Mouse (Mus musculus): Measurements from ENCODE around the gene Ndufa8. TPM values are rescaled to one million over a fixed set of nuclear protein-coding genes. Genes with fewer than 3 reads are reported as not detected.
A peak's percentile ranks its signal among the peaks of the same experiment; 100 is the strongest.

Gene Ndufa8
- total RNA-seq, 1 experiment from 2014 or later, result 189 TPM

- DNase-seq, result no peak
Observed at GRCm38 (mm10) chr2:36048164-36048563, 1.0 kb downstream of the Ndufa8 start.

GRCm38 (mm10) chr2:36040872-36041271 lies 8.3 kb downstream of the Ndufa8 start:
- DNase-seq, result no peak

GRCm38 (mm10) chr2:36039297-36039985 lies 9.8 kb downstream of the Ndufa8 start:
- DNase-seq, result no peak

GRCm38 (mm10) chr2:36035413-36036081 lies 13.7 kb downstream of the Ndufa8 start:
- DNase-seq, result no peak

- DNase-seq, result no peak
Observed at GRCm38 (mm10) chr2:36034898-36035297, 14.3 kb downstream of the Ndufa8 start.

GRCm38 (mm10) chr2:36033966-36034365 lies 15.2 kb downstream of the Ndufa8 start:
- no peak for DNase-seq

- no peak for DNase-seq
Observed at GRCm38 (mm10) chr2:36032884-36033283, 16.3 kb downstream of the Ndufa8 start.

GRCm38 (mm10) chr2:36023291-36023690 lies 25.9 kb downstream of the Ndufa8 start:
- peak; percentile 55 for DNase-seq

GRCm38 (mm10) chr2:36021385-36022159 lies 27.6 kb downstream of the Ndufa8 start:
- peak; percentile 81 for DNase-seq

- peak; percentile 46 for DNase-seq
Observed at GRCm38 (mm10) chr2:36013010-36013409, 36.2 kb downstream of the Ndufa8 start.

GRCm38 (mm10) chr2:36011331-36011825 lies 37.8 kb downstream of the Ndufa8 start:
- DNase-seq, result no peak

GRCm38 (mm10) chr2:36010579-36010978 lies 38.6 kb downstream of the Ndufa8 start:
- DNase-seq, result no peak

- peak; percentile 72 for DNase-seq
Observed at GRCm38 (mm10) chr2:36009386-36009785, 39.8 kb downstream of the Ndufa8 start.

- DNase-seq, result no peak
Observed at GRCm38 (mm10) chr2:36008071-36008470, 41.1 kb downstream of the Ndufa8 start.

GRCm38 (mm10) chr2:36002188-36002587 lies 47.0 kb downstream of the Ndufa8 start:
- DNase-seq, result no peak

- DNase-seq, result no peak
Observed at GRCm38 (mm10) chr2:36000390-36000789, 48.8 kb downstream of the Ndufa8 start.

GRCm38 (mm10) chr2:35999212-35999611 lies 50.0 kb downstream of the Ndufa8 start:
- no peak for DNase-seq

- no peak for DNase-seq
Observed at GRCm38 (mm10) chr2:35998416-35998815, 50.8 kb downstream of the Ndufa8 start.

- DNase-seq, result no peak
Observed at GRCm38 (mm10) chr2:35996753-35997152, 52.5 kb downstream of the Ndufa8 start.

GRCm38 (mm10) chr2:35994303-35994702 lies 54.9 kb downstream of the Ndufa8 start:
- DNase-seq, result no peak

GRCm38 (mm10) chr2:35993481-35993880 lies 55.7 kb downstream of the Ndufa8 start:
- no peak for DNase-seq

GRCm38 (mm10) chr2:35992259-35992658 lies 56.9 kb downstream of the Ndufa8 start:
- DNase-seq, result no peak
